Mouse (Mus musculus) T-helper 17 cell (primary cell): ENCODE results near the gene Lipo1.
"Not testable (repeated sequence)": the region's sequence is repeated elsewhere in the genome, so short reads cannot be mapped to it uniquely, and the experiment has no call there.

Source experiments
- in situ Hi-C, 2 experiments: fragments of 300-600 bp; cut with MboI, MseI; formaldehyde crosslinking; loops; 1 replicate in 1 of 2; 2 replicates in 1 of 2; pipeline ENCODE4 v1.15.1; 2025; ENCODE audit warnings: high pct_unique_total_duplicates in 2 of 2

Gene Lipo1

DNA sequence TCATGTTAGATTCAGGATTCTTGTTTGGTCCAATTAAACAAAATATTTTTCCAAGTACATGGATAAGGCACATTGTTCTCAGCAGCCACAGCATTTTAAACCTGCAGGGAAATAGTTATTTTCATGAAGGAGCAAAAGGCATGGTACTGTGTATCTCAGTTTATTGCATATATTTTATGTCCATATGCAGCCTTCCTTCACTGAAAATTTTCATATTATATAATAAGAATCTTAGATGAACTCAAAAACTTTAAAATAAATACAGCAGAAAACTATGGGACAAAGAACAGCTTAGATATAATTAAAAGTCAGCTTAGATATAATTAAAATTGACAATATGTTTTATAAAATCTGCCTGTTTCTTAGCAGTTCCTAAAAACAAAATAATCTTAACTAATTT is at the start of gene Lipo1:
Gene Lipo1, minus strand, starts transcription at position 101 of the 400 bp plus-strand sequence.
- in situ Hi-C loops: not testable (repeated sequence)

DNA sequence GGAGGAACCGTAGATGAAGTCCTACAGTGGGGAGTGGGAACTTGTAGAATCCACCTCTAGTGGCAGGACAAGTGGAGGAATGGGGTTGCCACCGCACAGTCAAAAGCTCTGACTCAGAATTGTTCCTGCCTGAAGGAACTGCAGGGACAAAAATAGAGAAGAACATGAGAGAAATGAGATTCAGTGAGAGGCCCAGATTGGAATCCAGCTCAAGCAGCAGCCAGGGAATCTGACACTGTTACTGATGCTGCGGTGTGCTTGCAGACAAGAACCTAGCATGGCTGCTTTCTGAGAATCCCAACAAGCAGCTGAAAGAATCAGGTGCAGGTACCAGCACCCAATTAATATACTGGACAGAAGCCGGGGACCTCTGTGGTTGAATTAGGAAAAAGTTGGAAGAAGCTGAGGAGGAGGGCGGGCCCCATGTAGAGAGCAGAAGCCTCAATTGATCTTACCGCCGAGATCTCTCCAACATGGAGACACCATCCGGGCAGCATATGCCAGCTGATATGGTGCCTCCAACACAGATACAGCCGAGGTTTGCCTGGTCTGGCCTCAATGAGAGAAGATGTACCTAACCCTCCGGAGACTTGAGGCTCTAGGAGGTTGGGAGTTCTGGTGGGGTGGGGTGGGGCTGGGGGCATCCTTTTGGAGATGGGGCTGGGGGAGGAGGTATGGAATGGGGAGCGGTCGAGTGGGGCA is 532 bp downstream of the Lipo1 start:
- in situ Hi-C loops: no loop called here

DNA sequence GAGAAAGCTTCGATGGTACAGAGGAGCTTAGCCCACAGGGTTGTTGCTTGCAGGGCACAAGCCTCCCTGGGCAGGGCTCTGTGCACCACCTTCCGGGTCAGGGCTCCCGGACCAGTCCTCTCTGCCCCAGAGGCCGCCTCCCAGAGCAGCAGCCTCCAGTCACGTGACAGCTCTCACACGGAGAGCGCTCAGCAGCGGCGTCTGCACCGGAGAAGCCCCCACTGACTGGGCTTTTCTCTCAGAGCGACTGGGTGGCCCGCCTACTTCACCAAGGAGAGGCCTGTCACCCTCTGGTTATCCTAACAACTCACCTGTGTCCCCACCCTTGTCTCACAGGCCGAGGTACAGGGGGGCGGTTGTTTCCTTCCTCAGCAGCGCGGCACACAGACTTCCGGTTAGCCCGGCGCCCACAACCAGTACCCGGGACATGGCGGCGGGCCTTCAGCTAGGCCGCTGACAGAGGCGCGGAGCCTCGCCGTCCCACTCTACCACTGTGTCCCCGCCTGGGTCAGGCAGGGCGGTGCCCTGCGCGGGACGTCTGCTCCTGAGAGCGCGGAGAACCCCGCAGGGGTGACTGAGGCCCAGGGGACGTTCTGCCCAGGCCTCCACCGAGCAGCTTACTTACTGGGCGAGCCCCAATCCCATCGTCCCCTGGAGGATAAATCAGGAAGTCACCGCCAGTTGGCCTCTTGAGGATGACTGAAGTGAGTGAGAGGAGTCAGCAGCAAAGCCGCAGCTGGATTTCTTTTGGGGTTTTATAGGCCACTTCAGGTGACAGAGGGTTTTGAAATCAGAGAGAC is 25.8 kb downstream of the Lipo1 start, which contains the start of gene Lipo3:
Gene Lipo3, minus strand, starts transcription at position 665 of the 800 bp plus-strand sequence.
- in situ Hi-C loops: not testable (repeated sequence)

DNA sequence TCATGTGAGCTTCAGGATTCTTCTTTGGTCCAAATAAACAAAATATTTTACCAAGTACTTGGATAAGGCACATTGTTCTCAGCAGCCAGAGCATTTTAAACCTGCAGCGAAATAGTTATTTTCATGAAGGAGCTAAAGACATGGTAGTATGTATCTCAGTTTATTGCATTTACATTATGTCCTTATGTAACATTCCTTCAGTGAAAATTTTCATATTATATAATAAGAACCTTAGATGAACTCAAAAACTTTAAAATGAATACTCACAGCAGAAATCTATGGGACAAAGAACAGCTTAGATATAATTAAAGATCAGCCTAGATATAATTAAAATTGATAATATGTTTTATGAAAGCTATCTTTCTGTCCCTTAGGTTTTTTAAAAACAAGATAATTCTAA is 36.0 kb downstream of the Lipo1 start, which contains the start of gene Lipo2:
Gene Lipo2, minus strand, starts transcription at position 101 of the 400 bp plus-strand sequence.
- in situ Hi-C loops: not testable (repeated sequence)
